Mouse (Mus musculus) ES-CJ7 (cell line): ENCODE data around the gene Nfia.

Experiments
- DNase-seq: peaks from one replicate; pipeline ENCODE4 v3.0.0; 2011; ENCODE audit warnings: low read depth, low spot score

Nfia gene

GRCm38 (mm10) chr4:98102625-98103336, 330.2 kb downstream of the Nfia start:
- no peak for DNase-seq

- DNase-seq, result no peak
Measured at GRCm38 (mm10) chr4:98103337-98103666, 330.8 kb downstream of the Nfia start.

- no peak for DNase-seq
Measured at GRCm38 (mm10) chr4:98104161-98104560, 331.6 kb downstream of the Nfia start.

- no peak for DNase-seq
Measured at GRCm38 (mm10) chr4:98104911-98105702, 332.6 kb downstream of the Nfia start.

- no peak for DNase-seq
Measured at GRCm38 (mm10) chr4:98105971-98106370, 333.4 kb downstream of the Nfia start.

GRCm38 (mm10) chr4:98106445-98107092, 334.0 kb downstream of the Nfia start:
- no peak for DNase-seq

GRCm38 (mm10) chr4:98107093-98107453, 334.5 kb downstream of the Nfia start:
- no peak for DNase-seq

- DNase-seq, result no peak
Measured at GRCm38 (mm10) chr4:98107936-98108675, 335.6 kb downstream of the Nfia start.

GRCm38 (mm10) chr4:98108676-98109016, 336.1 kb downstream of the Nfia start:
- peak; percentile 42 for DNase-seq

- peak; percentile 53 for DNase-seq
Measured at GRCm38 (mm10) chr4:98109064-98109463, 336.5 kb downstream of the Nfia start.

- DNase-seq, result no peak
Measured at GRCm38 (mm10) chr4:98109911-98110310, 337.4 kb downstream of the Nfia start.

- no peak for DNase-seq
Measured at GRCm38 (mm10) chr4:98113289-98114024, 340.9 kb downstream of the Nfia start.

- DNase-seq, result no peak
Measured at GRCm38 (mm10) chr4:98114966-98115365, 342.4 kb downstream of the Nfia start.

GRCm38 (mm10) chr4:98115401-98115800, 342.9 kb downstream of the Nfia start:
- no peak for DNase-seq

GRCm38 (mm10) chr4:98116046-98116445, 343.5 kb downstream of the Nfia start:
- DNase-seq, result no peak

GRCm38 (mm10) chr4:98118126-98118525, 345.6 kb downstream of the Nfia start:
- DNase-seq, result no peak

GRCm38 (mm10) chr4:98118761-98119675, 346.5 kb downstream of the Nfia start:
- no peak for DNase-seq

GRCm38 (mm10) chr4:98119949-98120531, 347.5 kb downstream of the Nfia start:
- DNase-seq, result no peak

- DNase-seq, result no peak
Measured at GRCm38 (mm10) chr4:98120706-98121340, 348.3 kb downstream of the Nfia start.
